Mouse (Mus musculus): ENCODE measurements around the gene Ncapd2.

Gene Ncapd2

GRCm38 (mm10) chr6:125215148-125215954 lies 23.9 kb upstream of the Ncapd2 start, which contains the start of gene Vamp1:
Vamp1 (plus strand) TSS chr6:125215551.
- peak; percentile 98 for DNase-seq (ENCODE audit: low read depth, low spot score)

- DNase-seq (ENCODE audit: low read depth, low spot score), result no peak
These were observed 22.2 kb upstream of the Ncapd2 start for GRCm38 (mm10) chr6:125213715-125214114.

- no peak for DNase-seq (ENCODE audit: low read depth, low spot score)
These were observed 21.6 kb upstream of the Ncapd2 start for GRCm38 (mm10) chr6:125213129-125213528.

GRCm38 (mm10) chr6:125212621-125213020 lies 21.1 kb upstream of the Ncapd2 start:
- DNase-seq (ENCODE audit: low read depth, low spot score), result no peak

GRCm38 (mm10) chr6:125210436-125210835 lies 18.9 kb upstream of the Ncapd2 start:
- DNase-seq (ENCODE audit: low read depth, low spot score), result no peak

- no peak for DNase-seq (ENCODE audit: low read depth, low spot score)
These were observed 5.7 kb upstream of the Ncapd2 start for GRCm38 (mm10) chr6:125197166-125197565.

- DNase-seq (ENCODE audit: low read depth, low spot score), result peak; percentile 24
These were observed 4.8 kb upstream of the Ncapd2 start for GRCm38 (mm10) chr6:125196301-125196700.

GRCm38 (mm10) chr6:125195541-125196075 lies 4.1 kb upstream of the Ncapd2 start:
- DNase-seq (ENCODE audit: low read depth, low spot score), result no peak

GRCm38 (mm10) chr6:125193390-125193789 lies 1.9 kb upstream of the Ncapd2 start:
- no peak for DNase-seq (ENCODE audit: low read depth, low spot score)

GRCm38 (mm10) chr6:125192841-125193240 lies 1.3 kb upstream of the Ncapd2 start:
- no peak for DNase-seq (ENCODE audit: low read depth, low spot score)

GRCm38 (mm10) chr6:125192016-125192714 lies 664 bp upstream of the Ncapd2 start:
- DNase-seq (ENCODE audit: low read depth, low spot score), result peak; percentile 93

- DNase-seq (ENCODE audit: low read depth, low spot score), result no peak
These were observed 685 bp downstream of the Ncapd2 start for GRCm38 (mm10) chr6:125190816-125191215.

GRCm38 (mm10) chr6:125186203-125186602 lies 5.3 kb downstream of the Ncapd2 start:
- no peak for DNase-seq (ENCODE audit: low read depth, low spot score)

GRCm38 (mm10) chr6:125182133-125182532 lies 9.4 kb downstream of the Ncapd2 start:
- no peak for DNase-seq (ENCODE audit: low read depth, low spot score)

- no peak for DNase-seq (ENCODE audit: low read depth, low spot score)
These were observed 11.9 kb downstream of the Ncapd2 start for GRCm38 (mm10) chr6:125179601-125180000.

GRCm38 (mm10) chr6:125175469-125175868 lies 16.0 kb downstream of the Ncapd2 start:
- no peak for DNase-seq (ENCODE audit: low read depth, low spot score)

GRCm38 (mm10) chr6:125173256-125173655 lies 18.2 kb downstream of the Ncapd2 start:
- no peak for DNase-seq (ENCODE audit: low read depth, low spot score)

- no peak for DNase-seq (ENCODE audit: low read depth, low spot score)
These were observed 19.0 kb downstream of the Ncapd2 start for GRCm38 (mm10) chr6:125172474-125172873.

GRCm38 (mm10) chr6:125170194-125170593 lies 21.3 kb downstream of the Ncapd2 start:
- no peak for DNase-seq (ENCODE audit: low read depth, low spot score)

GRCm38 (mm10) chr6:125168086-125168485 lies 23.4 kb downstream of the Ncapd2 start:
- no peak for DNase-seq (ENCODE audit: low read depth, low spot score)

GRCm38 (mm10) chr6:125166861-125167650 lies 24.4 kb downstream of the Ncapd2 start:
- DNase-seq (ENCODE audit: low read depth, low spot score), result no peak

All from WW6 (cell line).